Mouse (Mus musculus) liver, embryonic 11.5 days (tissue): Measurements from ENCODE around the gene Vmac. TPM values are rescaled to one million over a fixed set of nuclear protein-coding genes. Genes with fewer than 3 reads are reported as not detected.
A peak's percentile ranks its signal among the peaks of the same experiment; 100 is the strongest.

Experiments
- ATAC-seq: fragments of 200-750 bp; cut with Nextera tagmentation; replicated peaks from 2 replicates; pipeline ENCODE4 v1.8.0; 2017; ENCODE audit warnings: moderate number of reproducible peaks, mild to moderate bottlenecking, moderate TSS enrichment, moderate library complexity; ENCODE audit not compliant: low FRiP score
- DNase-seq: peaks from one replicate; pipeline ENCODE4 v3.0.0-alpha.2; 2017; ENCODE audit warnings: low spot score
- H3K27ac ChIP-seq: fragments of 300-500 bp; sonication (generic); 2 replicates; pipeline ENCODE4 v1.5.1; 2014; ENCODE audit warnings: mild to moderate bottlenecking, low read depth, low read length, control low read depth
- H3K27me3 ChIP-seq: fragments of 300-500 bp; sonication (generic); replicated peaks from 2 replicates; pipeline ENCODE4 v1.6.1; 2014; ENCODE audit warnings: low read length, mixed read lengths; ENCODE audit not compliant: control insufficient read depth, insufficient read depth
- H3K36me3 ChIP-seq: fragments of 300-500 bp; sonication (generic); 2 replicates; pipeline ENCODE4 v1.6.1; 2014; ENCODE audit warnings: mild to moderate bottlenecking, low read length, moderate library complexity, mixed read lengths; ENCODE audit not compliant: control insufficient read depth, insufficient read depth
- H3K4me1 ChIP-seq: fragments of 300-500 bp; sonication (generic); replicated peaks from 2 replicates; pipeline ENCODE4 v1.6.1; 2014; ENCODE audit warnings: low read length, mixed read lengths; ENCODE audit not compliant: control insufficient read depth, insufficient read depth
- H3K4me2 ChIP-seq: fragments of 300-500 bp; sonication (generic); 2 replicates; pipeline ENCODE4 v1.6.1; 2014; ENCODE audit warnings: mild to moderate bottlenecking, control low read depth, moderate library complexity
- H3K4me3 ChIP-seq: fragments of 300-500 bp; sonication (generic); 2 replicates; pipeline ENCODE4 v1.5.1; 2014; ENCODE audit warnings: low read depth, low read length, control low read depth
- H3K9ac ChIP-seq: fragments of 300-500 bp; sonication (generic); 2 replicates; pipeline ENCODE4 v1.6.1; 2014; ENCODE audit warnings: low read depth, low read length, control low read depth
- H3K9me3 ChIP-seq: fragments of 300-500 bp; sonication (generic); 2 replicates; pipeline ENCODE4 v1.6.1; 2016; ENCODE audit warnings: low read length, inconsistent platforms, mixed read lengths; ENCODE audit not compliant: control insufficient read depth
- WGBS: fragments of 180-500 bp; shearing (Covaris S2); extraction: QIAGEN DNeasy Blood & Tissue Kit; methylation state at CpG from one replicate; pipeline ENCODE4 v1.1.7; 2014; 5-methylcytosine and 5-hydroxymethylcytosine counted together
- polyA plus RNA-seq: library from polyadenylated mRNA; unstranded; fragments of >200 nt; fragmentation: Nextera tagmentation; extraction: Ambion mirVana; gene quantifications from 2 replicates; pipeline ENCODE4 v1.2.1, GENCODE M21; 2014

The Vmac gene
- polyA plus RNA-seq, 1 experiment from 2014 or later, result 10.7 TPM

DNA sequence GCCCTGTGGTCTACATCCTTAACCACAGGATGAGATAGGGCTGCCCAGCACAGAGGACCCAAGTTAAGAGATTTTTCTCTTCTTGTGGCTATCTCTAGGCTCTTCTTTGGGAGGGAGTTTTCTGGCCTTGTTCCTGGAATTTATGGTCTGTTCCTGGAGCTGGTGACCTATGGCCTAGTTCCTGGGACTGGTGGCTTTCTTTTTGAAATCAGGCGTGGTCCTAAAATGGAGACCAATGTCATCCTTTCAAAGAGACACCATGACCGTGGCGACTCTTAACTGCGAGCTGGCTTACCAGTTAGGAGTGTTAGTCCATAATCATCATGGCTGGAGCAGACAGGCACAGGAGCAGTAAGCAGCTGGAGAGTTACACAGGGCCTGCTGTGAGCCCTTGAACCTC, 51.4 kb downstream of the Vmac start:
- H3K27me3 ChIP-seq, result peaks cover 20% of the 10 kb centered on the region
- H3K4me3 ChIP-seq, result no peak overlapping the region
- H3K4me2 ChIP-seq, result no peak overlapping the region
- ATAC-seq (no peak), DNase-seq (no peak)
- H3K4me1 ChIP-seq, result no peaks in the 10 kb centered on the region; the same call in 1 of the 2 replicates
- no peak overlapping the region for H3K27ac ChIP-seq
- no peaks in the 10 kb centered on the region for H3K9me3 ChIP-seq
- H3K36me3 ChIP-seq, result no peaks in the 10 kb centered on the region
- H3K9ac ChIP-seq, result no peak overlapping the region
- WGBS, result 80% methylated on average over 4 of the region's 4 CpGs

DNA sequence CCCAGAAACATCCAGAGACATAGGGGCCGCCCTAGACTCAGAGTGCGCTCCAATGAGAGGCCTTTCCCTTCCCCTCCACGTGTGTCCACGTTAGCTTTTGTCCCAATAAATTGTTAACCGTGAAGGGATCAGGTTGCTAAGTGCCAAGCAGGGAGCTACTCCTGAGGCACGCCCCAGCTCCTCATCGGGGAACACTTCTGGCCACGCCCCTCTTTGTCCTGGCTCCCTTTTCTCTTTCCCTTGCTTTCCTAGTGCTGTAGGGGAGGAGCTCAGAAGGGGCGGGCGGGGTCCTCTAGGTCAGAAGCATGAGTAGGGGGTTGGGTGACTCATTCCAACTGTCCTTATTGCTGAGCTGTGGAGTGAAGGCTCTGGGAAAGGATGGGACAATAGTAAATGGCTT, 53.5 kb downstream of the Vmac start:
- peaks cover 20% of the 10 kb centered on the region for H3K27me3 ChIP-seq
- WGBS, result 16% methylated on average over 10 of the region's 10 CpGs
- no peaks in the 10 kb centered on the region for H3K36me3 ChIP-seq
- peak overlapping the region; percentile 26; the same call in 1 of the 2 replicates for H3K4me2 ChIP-seq
- no peaks in the 10 kb centered on the region for H3K9me3 ChIP-seq
- 0 out of 2 replicates have a peak overlapping the region, but pooled peaks have one; percentile 27 for H3K9ac ChIP-seq
- no peak overlapping the region for H3K4me3 ChIP-seq
- DNase-seq (no peak), ATAC-seq (no peak)
- no peaks in the 10 kb centered on the region; the same call in 1 of the 2 replicates for H3K4me1 ChIP-seq
- no peak overlapping the region for H3K27ac ChIP-seq

Other genes with a start within 250 kb of the Vmac start
- 33.4 and 39.8 TPM in 2 replicates for gene Ptprs, start 241.5 kb downstream of the Vmac start, polyA plus RNA-seq
- not detected in 2 replicates for gene Znrf4, start 205.6 kb downstream of the Vmac start, polyA plus RNA-seq
- gene Gm20219, start 163.6 kb downstream of the Vmac start, polyA plus RNA-seq, result 0.44 and 0.70 TPM in 2 replicates
- 64.5 and 75.5 TPM in 2 replicates for gene Safb2, start 133.4 kb downstream of the Vmac start, polyA plus RNA-seq
- gene Safb, start 133.2 kb downstream of the Vmac start, polyA plus RNA-seq, result 93.1 and 96.5 TPM in 2 replicates
- gene 2410015M20Rik, start 108.3 kb downstream of the Vmac start, polyA plus RNA-seq, result 236 and 248 TPM in 2 replicates
- 2,108 and 2,211 TPM in 2 replicates for gene Rpl36, start 104.6 kb downstream of the Vmac start, polyA plus RNA-seq
- gene Lonp1, start 91.1 kb downstream of the Vmac start, polyA plus RNA-seq, result 87.9 and 92.4 TPM in 2 replicates
- 0.64 and 0.68 TPM in 2 replicates for gene Catsperd, start 89.9 kb downstream of the Vmac start, polyA plus RNA-seq
- 94.3 and 105 TPM in 2 replicates for gene Ranbp3, start 44.7 kb downstream of the Vmac start, polyA plus RNA-seq
- 343 and 358 TPM in 2 replicates for gene Ndufa11, start 255 bp downstream of the Vmac start, polyA plus RNA-seq
- gene Nrtn, start 39.5 kb upstream of the Vmac start, polyA plus RNA-seq, result 5.2 and 5.3 TPM in 2 replicates
- 34.5 and 36.9 TPM in 2 replicates for gene Dus3l, start 46.7 kb upstream of the Vmac start, polyA plus RNA-seq
- 1.6 and 1.8 TPM in 2 replicates for gene Prr22, start 52.2 kb upstream of the Vmac start, polyA plus RNA-seq
- gene Rfx2, start 113.0 kb upstream of the Vmac start, polyA plus RNA-seq, result 9.0 and 9.5 TPM in 2 replicates
- gene Acsbg2, start 156.4 kb upstream of the Vmac start, polyA plus RNA-seq, result not detected in 2 replicates
- gene 1700061G19Rik, start 157.5 kb upstream of the Vmac start, polyA plus RNA-seq, result 0.26 TPM in 2 replicates
- 19.2 and 21.3 TPM in 2 replicates for gene Mllt1, start 217.4 kb upstream of the Vmac start, polyA plus RNA-seq